Mouse (Mus musculus) bone marrow, adult 2 months (tissue): ENCODE data around the gene Ncs1. TPM values are rescaled to one million over a fixed set of nuclear protein-coding genes. Genes with fewer than 3 reads are reported as not detected.

ENCODE experiments used
- H3K27ac ChIP-seq: fragments of 200-500 bp; 2 replicates; pipeline ENCODE4 v1.5.1; 2012; ENCODE audit warnings: low read depth, mild to moderate bottlenecking, control low read depth, inconsistent platforms, low read length; ENCODE audit not compliant: control insufficient read depth, poor library complexity, insufficient read depth
- H3K4me1 ChIP-seq: fragments of 200-500 bp; 2 replicates; pipeline ENCODE4 v1.6.1; 2011; ENCODE audit warnings: low read length; ENCODE audit not compliant: control insufficient read depth, insufficient read depth
- H3K4me3 ChIP-seq: fragments of 200-500 bp; replicated peaks from 2 replicates; pipeline ENCODE3; 2011; ENCODE audit warnings: mild to moderate bottlenecking, low read depth, low read length, control low read depth; ENCODE audit not compliant: control insufficient read depth
- CTCF ChIP-seq: fragments of 200-500 bp; IDR thresholded peaks from 2 replicates; pipeline ENCODE4 v1.5.1; 2011; ENCODE audit warnings: low read length, control low read depth; ENCODE audit not compliant: control insufficient read depth, insufficient read depth
- POLR2A ChIP-seq: fragments of 200-500 bp; IDR thresholded peaks from 2 replicates; pipeline ENCODE4 v1.6.1; 2011; ENCODE audit warnings: low read depth, mild to moderate bottlenecking, control low read depth, low read length, borderline replicate concordance; ENCODE audit not compliant: control insufficient read depth
- WGBS: fragments of 180-500 bp; shearing (Covaris S2); methylation state at CpG from one replicate; pipeline ENCODE4 v1.1.7; 2018; 5-methylcytosine and 5-hydroxymethylcytosine counted together
- polyA plus RNA-seq: library from polyadenylated mRNA; stranded (reverse); fragments of >200 nt; gene quantifications from 2 replicates; pipeline ENCODE4 v1.2.4, GENCODE M21; 2011; ENCODE audit warnings: low replicate concordance; ENCODE audit not compliant: missing spikeins, insufficient read depth, insufficient read length

The Ncs1 gene
- 0.49 TPM in 1 of 2 replicates, not detected in the other for polyA plus RNA-seq

DNA sequence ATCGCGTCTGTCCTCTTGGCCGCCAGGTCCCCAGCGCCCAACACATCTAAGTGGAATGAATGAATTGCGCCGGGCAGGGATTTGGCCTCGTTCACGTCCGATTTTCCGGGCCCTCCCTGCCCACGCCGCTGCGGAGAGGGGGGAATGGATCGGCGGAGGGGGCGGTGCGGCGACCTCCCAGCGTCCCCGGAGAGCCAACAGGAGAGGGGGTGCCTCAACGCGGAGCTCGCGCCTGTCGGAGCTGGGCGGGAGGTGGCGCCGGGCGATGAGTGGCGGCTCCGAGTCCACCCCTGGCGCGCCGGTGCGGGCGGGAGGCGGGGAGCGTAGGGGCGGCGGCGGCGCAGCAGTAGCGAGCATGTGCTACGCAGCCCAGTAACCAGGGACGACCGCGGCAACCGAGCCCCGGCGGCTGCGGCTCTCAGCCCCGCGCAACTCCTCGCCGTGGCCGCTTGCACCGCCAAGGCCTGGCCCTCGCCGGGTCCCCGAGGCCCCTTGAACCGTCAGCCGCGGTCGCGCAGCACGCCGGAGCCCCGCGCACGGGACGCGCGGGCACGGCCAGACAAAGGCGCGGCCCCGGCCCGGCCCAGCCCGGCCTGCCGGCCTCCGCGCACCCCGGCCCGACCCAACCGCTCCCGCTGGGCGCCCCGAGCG lies at the start of gene Ncs1:
Ncs1 (plus strand) TSS at position 333 of the 651 bp plus-strand sequence.
- Histone ChIP-seq H3K4me3 (no peak within 1 kb of the TSS), H3K4me1 (no peaks in the 10 kb centered on the region), H3K27ac (no peak within 1 kb of the TSS; the same call in 1 of the 2 replicates)
- 1% methylated on average over 87 of the region's 89 CpGs for WGBS
- TF ChIP-seq CTCF (no peak), POLR2A (no peak)

DNA sequence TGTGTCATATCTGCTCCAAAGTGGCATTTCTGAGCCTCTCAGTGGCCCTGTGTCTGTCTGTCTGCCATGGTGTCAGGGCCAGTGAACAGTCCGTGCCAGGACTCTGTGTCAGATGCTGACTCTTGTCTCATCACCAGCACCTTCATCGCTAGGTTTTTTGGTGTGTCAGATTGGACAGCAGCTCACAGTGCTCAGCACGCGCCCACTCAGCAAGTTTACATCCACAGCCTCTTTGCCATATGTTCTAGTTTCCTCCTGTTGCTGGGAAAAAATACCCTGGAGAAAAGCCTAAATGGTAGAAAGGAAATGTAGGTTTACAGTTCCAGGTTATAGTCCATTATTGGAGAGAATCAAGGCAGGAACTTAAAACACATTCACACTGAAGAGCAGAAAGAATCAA lies 47.0 kb upstream of the Ncs1 start:
- 90% methylated on average over 4 of the region's 4 CpGs for WGBS

GRCm38 (mm10) chr2:31200051-31200450 lies 45.6 kb upstream of the Ncs1 start:
- Histone ChIP-seq H3K4me3 (no peak overlapping the region), H3K27ac (no peak overlapping the region), H3K4me1 (no peaks in the 10 kb centered on the region)
- no peak for TF ChIP-seq CTCF
- TF ChIP-seq POLR2A: no peak
- WGBS: 58% methylated on average over 2 of the region's 2 CpGs

More for the DNA sequence above, 47.0 kb upstream of the Ncs1 start:
- no peak overlapping the region for H3K4me3 ChIP-seq
- no peaks in the 10 kb centered on the region for H3K4me1 ChIP-seq
- no peak overlapping the region for H3K27ac ChIP-seq
- no peak for TF ChIP-seq POLR2A
- TF ChIP-seq CTCF: no peak

- TF ChIP-seq CTCF: no peak
- no peak for TF ChIP-seq POLR2A
- Histone ChIP-seq H3K4me3 (no peak overlapping the region), H3K4me1 (peaks cover 1% of the 10 kb centered on the region; the same call in 1 of the 2 replicates), H3K27ac (no peak overlapping the region)
- WGBS: 87% methylated on average over 7 of the region's 7 CpGs
Observed at GRCm38 (mm10) chr2:31201851-31202250, 43.8 kb upstream of the Ncs1 start.

DNA sequence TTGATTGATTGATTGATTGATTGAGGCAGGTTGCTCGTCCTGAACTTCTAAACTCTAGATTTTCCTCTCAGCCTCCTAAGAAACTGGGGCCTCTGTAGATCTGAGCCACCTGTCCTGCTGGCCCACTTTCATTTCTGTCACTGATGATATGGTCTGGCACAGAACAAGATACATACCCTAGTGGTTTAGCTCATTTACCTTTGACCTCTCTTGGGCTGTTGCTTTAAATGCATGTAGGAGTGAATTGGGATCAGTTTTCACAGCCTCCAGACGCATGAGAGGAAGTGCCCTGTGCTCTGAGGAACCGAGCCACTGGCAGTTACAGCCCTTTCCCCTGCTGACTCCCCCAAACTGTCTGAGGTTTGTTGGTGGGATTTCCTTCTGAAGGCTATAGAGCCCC lies 43.3 kb upstream of the Ncs1 start:
- no peak for TF ChIP-seq POLR2A
- no peak for TF ChIP-seq CTCF
- Histone ChIP-seq H3K4me3 (no peak overlapping the region), H3K4me1 (peaks cover 1% of the 10 kb centered on the region; the same call in 1 of the 2 replicates), H3K27ac (no peak overlapping the region)
- 24% methylated on average over 3 of the region's 3 CpGs for WGBS

DNA sequence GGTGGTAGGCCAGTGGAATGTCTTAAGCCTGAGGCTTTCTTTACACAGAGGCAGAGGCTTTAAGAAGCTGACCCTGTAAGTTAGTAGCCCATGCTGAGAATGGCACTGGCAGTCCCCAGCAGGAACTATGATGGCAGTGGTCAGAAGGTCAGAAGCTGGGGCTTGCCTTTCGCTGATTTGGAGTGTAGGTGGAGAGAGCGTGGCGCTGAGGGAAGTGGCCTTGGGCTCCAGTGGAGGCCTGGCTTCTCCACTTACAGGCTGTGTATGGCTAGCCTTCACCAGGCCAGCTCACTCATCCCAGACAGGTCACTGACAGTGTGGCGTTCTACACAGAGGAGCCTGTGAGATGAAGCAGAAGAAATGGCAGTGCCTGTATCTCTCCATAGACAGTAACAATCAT lies 42.7 kb upstream of the Ncs1 start:
- no peak for TF ChIP-seq CTCF
- no peak for TF ChIP-seq POLR2A
- H3K4me3 ChIP-seq: no peak overlapping the region
- no peak overlapping the region for H3K27ac ChIP-seq
- peaks cover 1% of the 10 kb centered on the region; the same call in 1 of the 2 replicates for H3K4me1 ChIP-seq
- 74% methylated on average over 4 of the region's 4 CpGs for WGBS

- Histone ChIP-seq H3K4me3 (no peak overlapping the region), H3K4me1 (peaks cover 1% of the 10 kb centered on the region; the same call in 1 of the 2 replicates), H3K27ac (no peak overlapping the region)
- TF ChIP-seq POLR2A (no peak), CTCF (no peak)
- 70% methylated on average over 5 of the region's 5 CpGs for WGBS
Observed at GRCm38 (mm10) chr2:31204677-31205076, 40.9 kb upstream of the Ncs1 start.

- TF ChIP-seq POLR2A (no peak), CTCF (no peak)
- Histone ChIP-seq H3K4me1 (peaks cover 1% of the 10 kb centered on the region; the same call in 1 of the 2 replicates), H3K27ac (no peak overlapping the region), H3K4me3 (no peak overlapping the region)
- 72% methylated on average over 4 of the region's 4 CpGs for WGBS
Observed at GRCm38 (mm10) chr2:31206211-31206610, 39.4 kb upstream of the Ncs1 start.

DNA sequence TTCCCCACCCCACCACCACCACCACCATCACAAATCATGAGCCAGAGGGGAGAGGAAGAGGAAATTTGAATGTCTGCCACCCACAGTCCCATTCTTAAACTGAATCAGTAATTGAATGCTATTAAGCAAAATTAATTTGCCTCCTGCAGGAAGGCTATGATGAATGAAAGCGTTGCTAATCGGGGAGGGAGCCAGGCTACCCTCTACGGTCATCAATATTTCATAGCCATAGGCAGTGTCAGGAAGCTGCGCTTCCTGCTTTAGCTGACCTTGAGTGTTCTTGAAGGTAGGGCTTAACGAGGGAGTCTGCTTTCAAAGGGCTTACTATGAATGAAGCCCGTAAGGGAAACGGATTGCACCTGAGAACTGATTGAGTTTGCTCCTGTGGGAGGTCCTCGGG lies 38.7 kb upstream of the Ncs1 start:
- Histone ChIP-seq H3K4me1 (peaks cover 1% of the 10 kb centered on the region; the same call in 1 of the 2 replicates), H3K4me3 (no peak overlapping the region), H3K27ac (no peak overlapping the region)
- TF ChIP-seq CTCF (no peak), POLR2A (no peak)
- WGBS: 75% methylated on average over 8 of the region's 8 CpGs
